Mouse (Mus musculus) left cerebral cortex, adult 2 months (tissue): Measurements from ENCODE around the gene Trim8. TPM values are rescaled to one million over a fixed set of nuclear protein-coding genes. Genes with fewer than 3 reads are reported as not detected.

ENCODE experiments used
- DNase-seq, 2 experiments: peaks; one replicate each; pipeline ENCODE4 v3.0.0; 2021 to 2022; ENCODE audit warnings: low spot score in 2 of 2, mixed read lengths in 1 of 2; ENCODE audit errors: extremely low spot score in 1 of 2
- H3K27ac ChIP-seq: fragments of 200-600 bp; 2 replicates; pipeline ENCODE4 v1.8.1; 2022
- H3K4me3 ChIP-seq: fragments of 200-600 bp; 2 replicates; pipeline ENCODE4 v1.8.1; 2022
- CTCF ChIP-seq: fragments of 200-600 bp; IDR thresholded peaks from 2 replicates; pipeline ENCODE4 v1.8.1; 2022; ENCODE audit warnings: antibody characterized with exemption, mild to moderate bottlenecking, moderate library complexity
- intact Hi-C: fragments of 180-260 bp; cut with DNase I; formaldehyde crosslinking; loops from one replicate; pipeline ENCODE4 v1.15.1; 2025
- long read RNA-seq, 2 experiments: library from polyadenylated mRNA; stranded (forward); transcript quantifications; one replicate each; pipeline ENCODE4 v2.0.0; 2021; ENCODE audit warnings: borderline mapping rate in 2 of 2
- total RNA-seq, 2 experiments: library from RNA; stranded (reverse); gene quantifications; 2 replicates each; pipeline ENCODE4 v1.2.3; 2021

Trim8 gene
- total RNA-seq, result 100 to 1,000 TPM; 114 to 121 TPM
- long read RNA-seq, experiment 1, transcript Trim8-201 (6 exons, 3,580 nt), result major isoform, 178 of 199 reads
- long read RNA-seq, experiment 1, partial matches to known transcripts, result 5 of 199 reads
- long read RNA-seq, experiment 1, other reads (novel, unspliced or antisense), result 16 of 199 reads
- long read RNA-seq, experiment 2, transcript Trim8-201 (6 exons, 3,580 nt), result major isoform, 144 of 176 reads
- long read RNA-seq, experiment 2, partial matches to known transcripts, result 12 of 176 reads
- long read RNA-seq, experiment 2, other reads (novel, unspliced or antisense), result 20 of 176 reads

DNA sequence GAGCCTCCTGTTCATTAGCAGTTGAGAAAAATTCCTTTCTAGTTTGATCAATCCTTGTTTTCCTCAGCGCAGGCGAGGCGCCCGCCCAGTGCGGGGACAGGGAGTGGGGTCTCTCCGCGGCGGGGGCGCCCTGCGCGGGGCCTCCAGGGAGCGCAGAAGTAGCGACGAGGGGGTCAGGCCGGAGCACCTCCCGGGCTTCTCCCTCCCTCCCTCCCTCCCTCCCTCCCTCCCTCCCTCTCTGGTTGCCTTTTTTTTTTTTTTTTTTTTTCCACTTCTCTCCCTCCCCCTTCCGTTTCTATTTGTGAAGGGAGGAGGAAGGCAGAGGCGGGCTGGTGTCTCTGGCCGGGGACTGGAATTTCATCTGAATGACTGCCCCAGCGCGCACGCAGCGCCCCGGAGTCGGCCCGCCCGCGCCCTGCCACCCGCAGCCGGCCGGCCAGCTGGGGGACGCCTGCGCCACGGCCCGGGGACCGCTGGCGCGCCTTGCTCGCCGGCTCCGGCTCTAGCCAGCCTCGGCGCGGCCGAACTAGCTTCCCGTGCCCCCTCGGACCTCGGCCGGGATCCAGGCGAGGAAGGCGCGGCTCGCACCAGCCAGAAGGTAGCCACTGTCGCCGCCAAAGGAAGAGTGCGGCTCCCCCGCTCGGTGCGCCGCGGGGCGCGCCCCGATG, at the start of gene Trim8:
Trim8 (plus strand) TSS at position 302 of the 668 bp plus-strand sequence.
- peak; percentile 79 to 84 for DNase-seq
- Histone ChIP-seq H3K4me3 (peak within 1 kb of the TSS; percentile 79), H3K27ac (peak within 1 kb of the TSS; percentile 99)
- intact Hi-C loops, result loop anchor here (1.0 to 5.0 kb wide), 6 partner anchors 17 to 154 kb away; partner anchors contain the start of genes Actr1a, Arl3 and Sfxn2
- TF ChIP-seq CTCF, result no peak

DNA sequence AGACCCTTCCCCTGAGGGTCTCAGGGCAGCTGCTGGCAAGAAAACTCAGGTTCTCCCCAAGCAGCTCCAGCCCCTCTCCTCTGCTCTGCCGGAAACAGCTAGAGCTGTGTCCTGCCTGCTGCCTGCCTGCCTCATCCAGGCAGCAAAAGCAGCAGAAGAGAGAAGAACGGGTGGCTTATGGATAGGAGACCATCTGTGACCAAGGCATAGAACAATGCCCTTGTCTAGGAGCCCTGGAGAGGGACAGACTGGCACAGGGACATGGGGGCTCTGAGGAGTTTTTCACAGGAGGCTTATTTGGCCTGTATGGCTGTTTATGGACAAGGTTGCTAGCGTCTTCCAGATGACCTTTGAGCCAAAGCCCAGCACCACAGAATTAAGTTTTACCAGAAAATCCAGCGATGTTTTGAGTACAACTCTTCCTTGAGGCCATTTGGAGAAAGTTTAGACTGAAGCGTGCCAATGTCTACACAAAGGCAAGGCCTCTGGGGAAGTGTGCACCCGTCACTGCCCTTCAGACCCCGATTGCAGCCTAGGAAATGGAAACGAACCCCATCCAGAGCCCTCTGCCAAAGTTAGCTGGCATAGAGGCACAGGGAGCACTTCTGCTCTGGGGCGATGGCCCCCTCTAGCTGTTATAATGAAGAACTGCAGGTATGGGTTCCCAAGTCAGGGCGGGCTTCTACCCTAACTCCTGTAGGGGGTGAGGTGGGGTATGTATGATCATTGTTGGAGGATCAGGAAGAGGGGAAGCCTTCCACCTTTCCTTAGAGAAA, 49.3 kb upstream of the Trim8 start:
- TF ChIP-seq CTCF, result peak; percentile 96
- Histone ChIP-seq H3K4me3 (no peak overlapping the region), H3K27ac (peak overlapping the region; percentile 24; the same call in 1 of the 2 replicates)
- intact Hi-C loops, result loop anchor here (2.0 to 5.0 kb wide), 2 partner anchors 49 to 150 kb away; partner anchors contain the start of genes Nfkb2 and Trim8
- peak; percentile 44 to 51 for DNase-seq

DNA sequence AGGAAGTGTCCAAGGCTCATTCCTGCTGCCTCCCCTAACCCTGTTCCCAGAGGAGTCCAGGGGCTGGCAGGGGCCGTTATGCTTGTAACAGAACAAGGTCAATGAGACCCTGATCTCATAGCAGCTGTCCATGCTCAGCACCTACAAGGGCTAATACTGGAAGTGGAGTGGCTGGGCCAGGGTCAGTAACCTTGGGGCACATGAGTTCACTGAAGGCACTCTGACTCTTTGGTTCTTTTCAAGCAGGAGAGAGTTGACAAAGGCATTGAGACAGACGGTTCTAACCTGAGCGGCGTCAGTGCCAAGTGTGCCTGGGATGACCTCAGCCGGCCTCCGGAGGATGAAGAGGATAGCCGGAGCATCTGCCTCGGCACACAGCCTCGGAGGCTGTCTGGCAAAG, 48.6 kb upstream of the Trim8 start:
- Histone ChIP-seq H3K4me3 (no peak overlapping the region), H3K27ac (no peak overlapping the region; the same call in 1 of the 2 replicates)
- intact Hi-C loops, result loop anchor here (2.0 to 5.0 kb wide), 2 partner anchors 48 to 151 kb away; partner anchors contain the start of genes Nfkb2 and Trim8
- TF ChIP-seq CTCF, result no peak
- DNase-seq, result no peak

DNA sequence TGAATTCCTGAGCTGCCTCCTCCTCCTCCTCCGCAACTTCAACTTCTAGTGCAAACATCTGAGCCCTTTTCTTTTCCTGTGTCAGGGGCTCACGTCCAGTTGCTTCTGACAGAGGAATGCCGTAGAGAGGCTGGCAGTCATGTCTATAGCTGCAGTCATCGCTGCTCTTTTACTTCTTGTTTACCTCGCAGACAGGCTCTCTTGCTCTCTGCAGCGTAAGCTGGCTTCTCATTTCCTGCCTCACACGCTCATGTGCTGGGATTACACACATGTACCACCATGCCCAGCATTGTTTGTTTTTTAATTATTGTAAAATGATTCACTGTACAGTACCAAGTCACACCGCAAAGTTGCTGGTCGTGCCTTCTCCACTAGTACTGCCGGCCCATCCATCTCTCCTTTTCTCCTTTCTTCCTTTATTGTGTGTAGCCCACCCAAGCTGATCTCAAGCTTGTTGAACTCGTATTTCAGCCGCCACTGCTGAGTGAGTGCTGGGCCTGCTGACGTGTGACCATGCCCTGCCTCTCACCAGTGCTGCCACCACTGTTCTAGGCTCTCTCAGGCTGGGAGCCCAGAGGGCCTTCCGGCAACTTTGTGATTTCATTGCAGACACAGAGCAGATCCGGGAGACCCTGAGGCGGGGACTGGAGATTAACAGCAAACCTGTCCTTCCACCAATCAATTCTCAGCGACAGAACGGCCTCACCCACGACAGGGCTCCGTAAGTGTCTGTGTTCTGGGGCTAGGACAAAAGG, 47.2 kb upstream of the Trim8 start:
- Histone ChIP-seq H3K4me3 (no peak overlapping the region), H3K27ac (peak overlapping the region; percentile 50)
- no peak for TF ChIP-seq CTCF
- DNase-seq, result no peak
- intact Hi-C loops, result loop anchor here (5.0 kb wide), 1 partner anchor 152 kb away; the partner anchor contains the start of gene Nfkb2

DNA sequence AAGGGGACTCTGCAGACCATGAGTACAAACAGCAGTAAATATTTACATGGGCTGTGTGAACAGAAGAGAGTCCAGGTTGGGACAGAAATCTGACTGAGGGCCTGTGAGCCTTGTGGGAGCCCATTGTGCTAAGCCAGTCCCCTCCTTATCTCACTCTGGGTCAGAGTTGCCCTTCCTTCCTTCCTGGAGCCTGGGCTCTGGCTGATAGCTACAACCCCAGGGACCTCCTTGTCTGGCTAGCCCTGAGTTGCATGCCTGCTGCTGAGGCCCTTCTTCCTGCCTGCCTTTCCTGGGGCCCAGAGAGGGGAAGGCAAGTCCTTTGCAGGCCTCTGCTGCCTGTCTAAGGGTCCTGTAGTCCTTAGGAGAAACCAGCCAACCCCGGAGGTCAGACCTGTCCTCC, 46.5 kb upstream of the Trim8 start:
- H3K27ac ChIP-seq, result peak overlapping the region; percentile 50
- no peak overlapping the region for H3K4me3 ChIP-seq
- intact Hi-C loops, result no loop called here
- DNase-seq, result no peak
- TF ChIP-seq CTCF, result no peak

DNA sequence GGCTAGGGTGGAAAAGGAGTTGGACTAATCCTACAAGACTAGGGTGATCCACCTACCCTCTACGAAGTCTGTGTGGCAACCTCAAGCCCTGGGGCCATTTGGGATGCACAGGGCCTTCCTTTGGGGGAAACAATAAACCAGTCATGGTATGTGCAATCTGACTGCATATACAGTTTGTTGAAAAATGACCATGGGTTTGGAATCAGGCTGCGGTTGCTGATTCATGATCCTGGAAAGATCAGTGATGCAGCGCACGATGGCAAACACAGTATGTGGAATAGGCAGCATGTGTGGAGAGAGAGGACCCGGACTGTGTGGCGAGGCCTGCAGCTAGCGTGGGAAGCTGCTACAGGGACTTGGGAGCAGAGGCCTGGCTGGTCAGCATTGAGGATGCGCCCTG, 45.9 kb upstream of the Trim8 start:
- intact Hi-C loops, result no loop called here

DNA sequence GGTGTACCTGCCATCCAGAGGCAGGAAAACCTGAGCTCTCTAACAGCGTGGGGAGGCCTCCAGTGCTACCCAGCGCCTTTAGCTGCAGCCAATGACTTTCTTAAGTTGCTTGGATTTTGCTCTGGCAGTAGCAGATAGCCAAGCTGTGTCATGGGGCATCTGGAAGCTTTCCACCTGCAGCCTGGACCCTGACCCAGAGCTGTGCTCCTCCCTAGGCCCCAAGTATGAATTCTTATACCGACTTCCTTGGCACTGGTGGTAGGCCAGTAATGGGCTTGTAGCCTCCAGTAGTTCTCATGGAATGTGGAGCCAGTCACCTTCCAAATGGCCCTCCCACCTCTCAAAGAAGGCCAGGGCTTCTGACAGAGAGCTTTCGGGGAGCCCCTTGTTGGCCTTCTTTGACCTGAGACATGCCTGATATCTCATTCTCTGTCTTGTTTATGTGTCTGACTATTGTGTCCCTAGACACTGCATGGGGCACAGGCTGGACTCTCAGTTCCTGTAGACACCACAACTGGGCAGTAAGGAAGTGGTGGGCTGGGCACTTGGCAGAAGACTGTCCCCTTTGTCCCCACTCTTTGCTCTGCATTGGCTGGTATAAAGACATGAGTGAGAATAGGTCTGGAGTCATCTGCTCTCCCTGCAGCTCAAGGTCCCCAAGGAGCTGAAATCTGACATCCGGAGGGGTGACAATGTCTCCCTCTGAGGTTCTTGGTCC, 45.3 kb upstream of the Trim8 start:
- no peak for TF ChIP-seq CTCF
- Histone ChIP-seq H3K27ac (peak overlapping the region; percentile 8), H3K4me3 (no peak overlapping the region)
- no peak for DNase-seq
- intact Hi-C loops, result no loop called here

More for the DNA sequence above, 45.9 kb upstream of the Trim8 start:
- TF ChIP-seq CTCF, result no peak
- Histone ChIP-seq H3K27ac (peak overlapping the region; percentile 8), H3K4me3 (no peak overlapping the region)
- no peak for DNase-seq

DNA sequence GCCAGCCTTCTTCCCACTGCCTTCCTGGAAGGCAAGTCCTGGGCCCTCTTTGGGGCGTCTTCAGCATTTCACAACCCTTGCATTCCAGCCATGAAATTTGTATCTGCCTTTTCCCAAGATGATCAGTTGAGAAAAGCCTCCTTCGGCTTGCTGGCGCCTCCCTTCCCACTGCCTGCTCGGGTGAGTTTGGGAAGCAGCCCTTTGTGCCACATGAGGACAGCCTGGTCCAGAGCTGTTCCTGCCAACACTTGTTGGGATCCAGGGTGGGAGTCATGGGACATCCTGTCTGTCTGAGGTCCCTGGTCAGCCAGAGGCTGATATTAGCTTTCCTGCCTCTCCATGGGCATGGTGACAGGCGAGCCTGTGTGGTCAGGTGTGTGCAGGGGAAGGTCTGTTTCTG, 43.7 kb upstream of the Trim8 start:
- intact Hi-C loops, result no loop called here
- no peak for DNase-seq
- Histone ChIP-seq H3K27ac (no peak overlapping the region), H3K4me3 (no peak overlapping the region)
- no peak for TF ChIP-seq CTCF

DNA sequence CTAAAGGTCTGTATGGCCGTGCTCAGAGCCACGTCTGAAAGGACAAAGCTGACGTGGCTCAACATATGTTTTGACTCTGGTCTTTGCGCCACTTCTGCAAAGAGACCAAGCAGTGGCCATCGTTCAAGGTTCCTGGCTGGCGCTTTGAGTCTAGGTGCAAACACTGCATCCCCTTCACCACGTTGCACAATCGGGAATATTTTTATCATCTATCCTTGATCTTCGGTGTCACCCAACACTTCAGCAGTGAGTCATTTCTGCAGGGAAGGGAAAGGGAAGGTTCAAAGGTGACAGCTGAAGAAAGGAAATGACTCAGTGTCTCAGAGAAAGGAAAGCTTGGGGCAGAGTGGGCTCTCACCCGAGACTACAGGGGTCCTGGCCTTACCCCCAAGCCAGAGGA, 42.2 kb upstream of the Trim8 start:
- no peak overlapping the region for H3K4me3 ChIP-seq
- DNase-seq, result no peak
- no peak for TF ChIP-seq CTCF
- no peak overlapping the region for H3K27ac ChIP-seq
- intact Hi-C loops, result no loop called here

DNA sequence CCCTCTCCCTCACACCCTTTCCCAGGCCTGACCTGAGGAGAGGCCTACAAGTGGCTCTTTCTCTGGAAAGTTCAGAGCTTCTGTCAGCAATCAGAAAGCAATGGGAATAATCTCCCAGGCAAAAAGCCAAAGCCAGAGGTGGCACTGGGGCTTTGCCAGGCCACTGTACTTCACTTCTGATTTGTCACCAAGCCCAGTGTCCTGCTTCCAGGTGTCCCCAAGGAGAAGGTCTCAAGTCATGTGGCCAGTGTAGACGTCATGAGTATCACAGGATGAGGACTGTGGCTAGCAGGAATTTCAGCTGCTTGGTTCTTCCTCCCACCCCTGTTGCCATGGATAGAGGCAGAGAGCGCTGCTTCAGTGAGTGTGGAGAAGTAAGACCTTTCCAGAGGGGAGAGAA, 41.6 kb upstream of the Trim8 start:
- TF ChIP-seq CTCF, result no peak
- intact Hi-C loops, result no loop called here
- H3K4me3 ChIP-seq, result no peak overlapping the region
- H3K27ac ChIP-seq, result no peak overlapping the region
- DNase-seq, result no peak

DNA sequence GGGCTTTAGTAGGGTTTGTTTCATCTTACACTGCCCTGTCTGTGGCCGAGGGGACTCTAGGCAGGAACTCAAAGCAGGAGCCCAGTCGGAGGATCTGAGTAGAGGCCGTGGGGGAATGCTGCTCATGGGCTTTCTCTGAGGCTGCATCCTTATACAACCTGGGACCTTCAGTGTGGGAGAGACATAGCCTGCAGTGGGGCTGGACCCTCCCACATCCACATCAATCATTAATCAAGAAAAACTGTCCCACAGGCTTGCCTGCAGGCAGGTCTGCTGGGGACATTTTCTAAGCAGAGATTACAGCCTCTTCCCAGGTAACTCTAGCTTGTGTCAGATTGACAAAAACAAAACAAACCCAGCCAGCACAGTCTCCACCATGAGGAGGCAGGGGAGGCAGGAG, 38.9 kb upstream of the Trim8 start:
- DNase-seq, result no peak
- intact Hi-C loops, result no loop called here
- Histone ChIP-seq H3K4me3 (no peak overlapping the region), H3K27ac (no peak overlapping the region)
- no peak for TF ChIP-seq CTCF
